Mouse (Mus musculus): ENCODE results near the gene Olfr955. TPM values are rescaled to one million over a fixed set of nuclear protein-coding genes. Genes with fewer than 3 reads are reported as not detected.

Gene Olfr955
- polyA plus RNA-seq, 2 experiments: not detected

- Histone ChIP-seq H3K36me3 (ENCODE audit: control insufficient read depth, insufficient read depth, low read length) (no peaks in the 10 kb centered on the region), H3K4me1 (ENCODE audit: control insufficient read depth, insufficient read depth, low read length) (no peaks in the 10 kb centered on the region), H3K9ac (ENCODE audit: low read depth, low read length, severe bottlenecking) (no peak within 1 kb of the TSS), H3K9me3 (ENCODE audit: control insufficient read depth, low read length) (no peaks in the 10 kb centered on the region), H3K27ac (replicated peaks; ENCODE audit: low read depth, low read length) (no peak within 1 kb of the TSS), H3K4me3 (replicated peaks; ENCODE audit: low read length) (no peak within 1 kb of the TSS), H3K27me3 (ENCODE audit: control insufficient read depth, insufficient read depth, low read length) (no peaks in the 10 kb centered on the region), H3K4me2 (replicated peaks; ENCODE audit: low read depth, low read length, severe bottlenecking) (no peak within 1 kb of the TSS)
- no peak for DNase-seq (ENCODE audit: low spot score)
- ATAC-seq (ENCODE audit: low FRiP score, low read depth): no peak
- no peak for TF ChIP-seq POLR2A (IDR thresholded peaks at IDR 0.05; ENCODE audit: borderline replicate concordance, extremely low read depth, insufficient read depth, insufficient read length)
- WGBS: 85% methylated on average over 6 of the region's 6 CpGs
These were observed 15.3 kb downstream of the Olfr955 start, which contains the start of gene Olfr954 for GRCm38 (mm10) chr9:39456401-39456800. TSS of gene Olfr954 (plus strand) at chr9:39456701.

DNA sequence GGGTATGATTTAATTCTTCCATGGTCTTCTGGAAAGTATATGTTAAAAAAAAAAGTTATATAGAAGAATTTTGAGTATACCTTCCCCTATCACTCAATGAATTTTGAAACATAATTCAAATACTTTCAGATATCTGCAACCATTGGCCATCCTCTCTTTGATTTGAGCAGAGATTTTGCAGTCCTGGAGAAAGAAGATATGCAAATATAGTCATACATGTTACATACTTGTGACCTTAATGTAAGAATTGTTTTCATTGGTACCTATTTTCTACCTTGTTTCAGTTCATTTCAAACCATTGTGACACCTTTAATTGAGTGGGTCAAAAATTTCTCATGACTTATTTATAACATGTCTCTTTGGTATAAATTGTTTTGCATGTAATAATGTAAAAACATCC lies 44.7 kb downstream of the Olfr955 start, which contains the start of gene Olfr952:
Olfr952 (minus strand) TSS at position 101 of the 400 bp plus-strand sequence.
- Histone ChIP-seq H3K27ac (replicated peaks; ENCODE audit: low read depth, low read length) (no peak within 1 kb of the TSS), H3K4me3 (replicated peaks; ENCODE audit: low read length) (no peak within 1 kb of the TSS), H3K9me3 (ENCODE audit: control insufficient read depth, low read length) (no peaks in the 10 kb centered on the region), H3K4me2 (replicated peaks; ENCODE audit: low read depth, low read length, severe bottlenecking) (no peak within 1 kb of the TSS), H3K9ac (ENCODE audit: low read depth, low read length, severe bottlenecking) (no peak within 1 kb of the TSS), H3K4me1 (ENCODE audit: control insufficient read depth, insufficient read depth, low read length) (no peaks in the 10 kb centered on the region), H3K27me3 (ENCODE audit: control insufficient read depth, insufficient read depth, low read length) (no peaks in the 10 kb centered on the region), H3K36me3 (ENCODE audit: control insufficient read depth, insufficient read depth, low read length) (no peaks in the 10 kb centered on the region)
- ATAC-seq (ENCODE audit: low FRiP score, low read depth) (no peak), DNase-seq (ENCODE audit: low spot score) (no peak)
- TF ChIP-seq POLR2A (IDR thresholded peaks at IDR 0.05; ENCODE audit: borderline replicate concordance, extremely low read depth, insufficient read depth, insufficient read length): no peak

Other genes starting within 250 kb of the Olfr955 start
- not detected in 2 replicates for gene Olfr1537, start 221.9 kb downstream of the Olfr955 start, polyA plus RNA-seq (2012; rRNA removed)
- not detected in 2 replicates for gene Olfr1537, start 221.9 kb downstream of the Olfr955 start, polyA plus RNA-seq (2014; fragmentation: Nextera tagmentation; extraction: Ambion mirVana)
- not detected in 2 replicates for gene Olfr945, start 195.1 kb downstream of the Olfr955 start, polyA plus RNA-seq (2012; rRNA removed)
- not detected in 2 replicates for gene Olfr945, start 195.1 kb downstream of the Olfr955 start, polyA plus RNA-seq (2014; fragmentation: Nextera tagmentation; extraction: Ambion mirVana)
- not detected in 2 replicates for gene Olfr948, start 145.9 kb downstream of the Olfr955 start, polyA plus RNA-seq (2012; rRNA removed)
- gene Olfr948, start 145.9 kb downstream of the Olfr955 start, polyA plus RNA-seq (2014; fragmentation: Nextera tagmentation; extraction: Ambion mirVana): not detected in 2 replicates
- gene Olfr951, start 84.5 kb downstream of the Olfr955 start, polyA plus RNA-seq (2012; rRNA removed): not detected in 2 replicates
- not detected in 2 replicates for gene Olfr951, start 84.5 kb downstream of the Olfr955 start, polyA plus RNA-seq (2014; fragmentation: Nextera tagmentation; extraction: Ambion mirVana)
- not detected in 2 replicates for gene Olfr952, start 44.8 kb downstream of the Olfr955 start, polyA plus RNA-seq (2012; rRNA removed)
- not detected in 2 replicates for gene Olfr952, start 44.8 kb downstream of the Olfr955 start, polyA plus RNA-seq (2014; fragmentation: Nextera tagmentation; extraction: Ambion mirVana)
- not detected in 2 replicates for gene Olfr954, start 15.2 kb downstream of the Olfr955 start, polyA plus RNA-seq (2012; rRNA removed)
- not detected in 2 replicates for gene Olfr954, start 15.2 kb downstream of the Olfr955 start, polyA plus RNA-seq (2014; fragmentation: Nextera tagmentation; extraction: Ambion mirVana)
- gene Olfr44, start 22.1 kb upstream of the Olfr955 start, polyA plus RNA-seq (2012; rRNA removed): not detected in 2 replicates
- not detected in 2 replicates for gene Olfr44, start 22.1 kb upstream of the Olfr955 start, polyA plus RNA-seq (2014; fragmentation: Nextera tagmentation; extraction: Ambion mirVana)
- gene Olfr957, start 43.9 kb upstream of the Olfr955 start, polyA plus RNA-seq (2012; rRNA removed): 0.06 and 0.08 TPM in 2 replicates
- gene Olfr957, start 43.9 kb upstream of the Olfr955 start, polyA plus RNA-seq (2014; fragmentation: Nextera tagmentation; extraction: Ambion mirVana): not detected in 2 replicates
- not detected in 2 replicates for gene Olfr958, start 82.1 kb upstream of the Olfr955 start, polyA plus RNA-seq (2012; rRNA removed)
- gene Olfr958, start 82.1 kb upstream of the Olfr955 start, polyA plus RNA-seq (2014; fragmentation: Nextera tagmentation; extraction: Ambion mirVana): not detected in 2 replicates
- not detected in 2 replicates for gene Olfr959, start 103.6 kb upstream of the Olfr955 start, polyA plus RNA-seq (2012; rRNA removed)
- not detected in 2 replicates for gene Olfr959, start 103.6 kb upstream of the Olfr955 start, polyA plus RNA-seq (2014; fragmentation: Nextera tagmentation; extraction: Ambion mirVana)
- gene AW551984, start 132.5 kb upstream of the Olfr955 start, polyA plus RNA-seq (2012; rRNA removed): 66.5 and 75.3 TPM in 2 replicates
- 91.0 and 103 TPM in 2 replicates for gene AW551984, start 132.5 kb upstream of the Olfr955 start, polyA plus RNA-seq (2014; fragmentation: Nextera tagmentation; extraction: Ambion mirVana)
- not detected in 2 replicates for gene Olfr148, start 138.7 kb upstream of the Olfr955 start, polyA plus RNA-seq (2012; rRNA removed)
- gene Olfr148, start 138.7 kb upstream of the Olfr955 start, polyA plus RNA-seq (2014; fragmentation: Nextera tagmentation; extraction: Ambion mirVana): not detected in 2 replicates
- 0.10 TPM in 1 of 2 replicates, not detected in the other for gene Olfr960, start 149.4 kb upstream of the Olfr955 start, polyA plus RNA-seq (2012; rRNA removed)
- gene Olfr960, start 149.4 kb upstream of the Olfr955 start, polyA plus RNA-seq (2014; fragmentation: Nextera tagmentation; extraction: Ambion mirVana): not detected in 2 replicates
- not detected in 2 replicates for gene Olfr961, start 173.1 kb upstream of the Olfr955 start, polyA plus RNA-seq (2012; rRNA removed)
- gene Olfr961, start 173.1 kb upstream of the Olfr955 start, polyA plus RNA-seq (2014; fragmentation: Nextera tagmentation; extraction: Ambion mirVana): not detected in 2 replicates
- not detected in 2 replicates for gene Olfr963, start 195.3 kb upstream of the Olfr955 start, polyA plus RNA-seq (2012; rRNA removed)
- gene Olfr963, start 195.3 kb upstream of the Olfr955 start, polyA plus RNA-seq (2014; fragmentation: Nextera tagmentation; extraction: Ambion mirVana): not detected in 2 replicates
- not detected in 2 replicates for gene Olfr149, start 235.2 kb upstream of the Olfr955 start, polyA plus RNA-seq (2012; rRNA removed)
- gene Olfr149, start 235.2 kb upstream of the Olfr955 start, polyA plus RNA-seq (2014; fragmentation: Nextera tagmentation; extraction: Ambion mirVana): not detected in 2 replicates
- gene Olfr965, start 239.4 kb upstream of the Olfr955 start, polyA plus RNA-seq (2012; rRNA removed): not detected in 2 replicates
- not detected in 2 replicates for gene Olfr965, start 239.4 kb upstream of the Olfr955 start, polyA plus RNA-seq (2014; fragmentation: Nextera tagmentation; extraction: Ambion mirVana)